Mouse (Mus musculus) adrenal gland, postnatal 10 days (tissue): Measurements from ENCODE around the gene Gm9736. TPM values are rescaled to one million over a fixed set of nuclear protein-coding genes. Genes with fewer than 3 reads are reported as not detected.
"Not testable (repeated sequence)": the region's sequence is repeated elsewhere in the genome, so short reads cannot be mapped to it uniquely, and the experiment has no call there.

Experiments
- DNase-seq: peaks from one replicate; pipeline ENCODE4 v3.0.0; 2021; ENCODE audit warnings: mixed read lengths
- long read RNA-seq, 2 experiments: library from polyadenylated mRNA; stranded (forward); transcript quantifications; one replicate each; pipeline ENCODE4 v2.0.0; 2021
- total RNA-seq, 2 experiments: library from RNA; stranded (reverse); gene quantifications; 2 replicates each; pipeline ENCODE4 v1.2.3; 2021

The Gm9736 gene
- not detected for total RNA-seq
- long read RNA-seq, experiment 1, result 0 reads
- long read RNA-seq, experiment 2, result 0 reads

DNA sequence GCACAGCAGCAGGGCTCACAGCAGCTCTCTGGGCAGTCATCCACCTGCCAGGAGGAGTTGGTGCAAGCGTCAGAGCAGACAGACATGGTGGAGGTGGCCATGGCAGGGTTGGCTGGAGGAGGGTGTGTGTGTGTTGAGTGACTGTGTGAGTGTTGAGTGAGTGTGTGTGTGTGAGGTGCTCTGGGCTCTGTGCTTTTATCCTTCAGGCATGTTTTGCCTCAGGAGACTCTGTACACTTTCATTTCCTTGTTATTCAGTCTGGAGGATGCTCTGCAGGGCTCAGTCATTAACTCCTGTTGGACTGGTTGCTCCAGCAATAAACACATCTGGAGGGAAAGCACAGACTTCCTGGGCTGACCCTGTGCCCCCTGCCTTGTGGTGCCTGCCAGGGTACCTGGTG is at the start of gene Gm9736:
TSS of gene Gm9736 (minus strand) at position 101 of the 400 bp plus-strand sequence.
- not testable (repeated sequence) for DNase-seq

DNA sequence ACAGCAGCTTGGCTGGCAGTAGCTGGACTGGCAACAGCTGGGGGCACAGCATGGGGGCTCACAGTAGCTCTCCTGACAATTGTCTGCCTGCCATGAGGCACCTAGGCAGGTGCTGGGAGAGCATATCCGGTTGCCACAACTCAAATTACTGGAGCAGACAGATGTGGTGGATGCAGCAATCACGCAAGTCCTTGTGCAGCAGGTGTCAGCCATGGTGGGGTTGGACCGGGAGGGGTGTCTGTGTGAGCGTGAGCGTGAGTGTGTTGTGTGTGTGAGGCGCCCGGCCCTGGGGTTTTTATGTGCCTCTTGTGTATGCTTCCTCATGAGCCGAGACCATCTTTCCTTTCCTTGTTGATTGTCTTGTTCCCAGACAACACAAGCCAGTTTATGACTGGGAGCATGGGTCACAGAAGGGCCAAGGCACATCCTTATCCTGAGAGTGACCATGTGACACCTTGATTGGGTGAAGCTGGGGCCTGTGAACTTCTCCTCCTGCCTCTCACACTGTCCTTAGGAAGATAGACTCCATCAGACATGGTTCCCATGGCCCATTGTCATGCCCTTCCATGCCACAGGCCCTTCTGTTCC is 47.9 kb upstream of the Gm9736 start, which contains the start of gene Gm19668:
TSS of gene Gm19668 (minus strand) at position 213 of the 588 bp plus-strand sequence.
- DNase-seq, result no peak

DNA sequence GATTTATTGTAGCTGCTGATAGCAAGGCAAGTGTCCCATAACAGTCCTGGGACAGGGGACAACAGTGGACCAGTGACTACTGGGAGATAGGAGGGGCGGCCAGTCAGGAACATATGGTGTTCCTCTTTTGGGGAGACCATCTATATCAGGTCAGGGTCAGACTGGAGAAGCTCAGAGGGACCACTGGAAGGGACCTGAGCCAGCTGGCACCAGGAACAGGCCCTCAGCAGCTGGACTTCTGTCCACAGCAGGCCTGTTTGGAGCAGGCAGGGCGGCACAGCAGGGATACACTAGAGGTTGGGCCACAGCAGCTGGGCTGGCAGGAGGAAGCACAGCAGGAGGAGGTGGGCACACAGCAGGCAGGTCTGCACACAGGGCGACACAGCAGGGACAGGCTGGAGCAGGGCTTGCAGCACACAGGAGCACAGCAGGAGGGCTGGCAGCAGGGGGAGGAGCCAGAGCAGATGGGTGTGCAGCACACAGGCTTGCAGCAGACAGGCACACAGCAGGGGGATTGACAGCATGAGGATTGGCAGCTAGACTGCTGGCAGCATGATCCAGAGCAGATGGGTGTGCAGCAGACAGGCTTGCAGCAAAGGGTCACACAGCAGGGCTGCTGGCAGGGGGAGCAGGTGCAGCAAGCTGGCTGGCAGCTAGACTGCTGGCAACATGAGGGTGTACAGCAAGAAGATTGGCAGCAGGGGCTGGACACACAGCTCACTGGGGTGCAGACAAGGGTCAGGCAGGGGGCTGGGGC is 47.2 kb upstream of the Gm9736 start:
- not testable (repeated sequence) for DNase-seq

DNA sequence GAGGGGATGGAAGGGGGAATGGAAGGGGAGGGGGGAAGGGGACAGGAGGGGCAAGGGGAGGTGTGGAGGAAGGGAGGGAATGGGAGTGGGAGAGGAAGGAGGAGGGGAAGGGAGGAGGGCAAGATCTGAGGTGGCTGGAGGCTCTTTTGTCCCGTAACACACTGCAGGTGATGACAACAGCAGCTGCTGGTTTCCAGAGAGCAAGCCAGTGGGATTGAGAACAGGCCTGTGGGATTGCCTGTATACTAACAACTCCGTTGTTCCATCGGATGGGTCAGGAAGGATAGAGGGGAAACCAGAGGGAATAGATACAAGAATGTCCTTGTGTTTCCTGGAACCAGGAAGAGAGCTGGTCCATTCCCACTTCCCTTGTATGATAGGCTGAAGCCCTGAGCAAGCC is 46.5 kb upstream of the Gm9736 start:
- DNase-seq, result no peak

DNA sequence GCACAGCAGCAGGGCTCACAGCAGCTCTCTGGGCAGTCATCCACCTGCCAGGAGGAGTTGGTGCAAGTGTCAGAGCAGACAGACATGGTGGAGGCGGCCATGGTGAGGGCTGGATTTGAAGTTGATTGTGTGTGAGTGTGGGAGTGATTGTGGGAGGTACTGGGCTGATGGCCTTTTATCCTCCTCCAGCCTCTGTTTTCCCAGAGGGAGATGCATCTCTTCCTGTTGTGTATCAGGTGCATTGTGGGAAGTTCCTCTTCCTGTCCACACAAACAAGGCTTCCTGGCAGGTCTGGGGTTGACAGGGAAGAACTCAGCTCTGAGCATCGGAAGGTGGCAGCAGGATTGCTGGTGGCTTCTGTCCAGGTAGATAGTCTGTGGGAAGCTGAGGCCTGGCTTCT is 43.8 kb upstream of the Gm9736 start, which contains the start of gene Gm9639:
TSS of gene Gm9639 (minus strand) at position 101 of the 400 bp plus-strand sequence.
- DNase-seq, result no peak

DNA sequence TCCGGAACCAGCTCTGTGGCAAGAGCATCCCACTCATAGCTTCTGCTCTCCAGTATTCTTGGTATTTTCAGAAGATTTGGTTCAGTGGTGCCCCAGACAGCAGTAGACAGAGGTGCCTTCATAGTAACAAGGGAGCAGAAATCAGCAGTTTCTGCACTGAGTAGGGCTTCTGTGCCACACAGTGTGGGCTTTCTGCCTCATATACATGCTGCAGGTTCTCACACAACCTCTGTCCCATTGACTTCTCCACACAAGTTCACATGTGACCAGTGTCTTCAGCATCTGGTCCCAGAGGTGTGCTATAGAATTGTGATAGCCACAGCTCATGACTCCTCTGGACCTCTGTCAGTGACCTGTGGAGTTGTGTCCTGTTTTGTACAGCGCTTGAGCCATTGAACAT is 37.5 kb upstream of the Gm9736 start:
- no peak for DNase-seq

DNA sequence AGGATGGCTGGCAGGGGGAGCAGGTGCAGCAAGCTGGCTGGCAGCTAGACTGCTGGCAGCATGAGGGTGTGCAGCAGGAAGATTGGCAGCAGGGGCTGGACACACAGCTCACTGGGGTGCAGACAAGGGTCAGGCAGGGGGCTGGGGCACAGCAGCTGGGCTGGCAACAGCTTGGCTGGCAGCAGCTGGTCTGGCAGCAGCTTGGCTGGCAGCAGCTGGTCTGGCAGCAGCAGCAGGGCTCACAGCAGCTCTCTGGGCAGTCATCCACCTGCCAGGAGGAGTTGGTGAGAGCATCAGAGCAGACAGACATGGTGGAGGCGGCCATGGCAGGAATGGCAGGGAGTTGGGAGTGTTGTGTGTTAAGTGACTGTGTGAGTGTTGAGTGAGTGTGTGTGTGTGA is 36.7 kb upstream of the Gm9736 start, which contains the start of gene Gm7137:
TSS of gene Gm7137 (minus strand) at position 325 of the 400 bp plus-strand sequence.
- not testable (repeated sequence) for DNase-seq

DNA sequence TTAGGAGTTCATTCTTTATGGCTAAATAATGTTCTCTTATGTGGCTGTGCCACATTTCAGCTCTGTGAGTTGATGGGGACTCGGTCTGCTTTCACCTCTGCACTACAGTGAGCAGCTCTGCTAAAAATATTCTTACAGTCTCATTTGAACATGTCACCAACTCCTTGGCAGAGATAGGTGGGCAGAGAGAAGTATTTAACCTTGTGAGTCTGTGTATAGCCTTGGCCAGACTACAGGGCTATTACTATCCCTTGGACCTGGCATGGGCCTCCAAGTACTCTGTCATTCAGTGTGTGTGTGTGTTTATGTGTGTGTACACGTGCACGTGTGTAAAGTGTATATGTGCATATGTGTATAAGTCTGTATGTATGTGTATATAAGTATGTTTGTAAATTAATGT is 32.2 kb upstream of the Gm9736 start:
- not testable (repeated sequence) for DNase-seq

DNA sequence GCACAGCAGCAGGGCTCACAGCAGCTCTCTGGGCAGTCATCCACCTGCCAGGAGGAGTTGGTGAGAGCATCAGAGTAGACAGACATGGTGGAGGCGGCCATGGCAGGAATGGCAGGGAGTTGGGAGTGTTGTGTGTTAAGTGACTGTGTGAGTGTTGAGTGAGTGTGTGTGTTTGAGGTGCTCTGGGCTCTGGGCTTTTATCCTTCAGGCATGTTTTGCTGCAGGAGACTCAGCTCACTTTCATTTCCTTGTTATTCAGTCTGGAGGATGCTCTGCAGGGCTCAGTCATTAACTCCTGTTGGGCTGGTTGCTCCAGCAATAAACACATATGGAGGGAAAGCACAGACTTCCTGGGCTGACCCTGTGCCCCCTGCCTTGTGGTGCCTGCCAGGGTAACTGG is 31.3 kb upstream of the Gm9736 start, which contains the start of gene Gm3250:
TSS of gene Gm3250 (minus strand) at position 101 of the 400 bp plus-strand sequence.
- DNase-seq, result not testable (repeated sequence)

DNA sequence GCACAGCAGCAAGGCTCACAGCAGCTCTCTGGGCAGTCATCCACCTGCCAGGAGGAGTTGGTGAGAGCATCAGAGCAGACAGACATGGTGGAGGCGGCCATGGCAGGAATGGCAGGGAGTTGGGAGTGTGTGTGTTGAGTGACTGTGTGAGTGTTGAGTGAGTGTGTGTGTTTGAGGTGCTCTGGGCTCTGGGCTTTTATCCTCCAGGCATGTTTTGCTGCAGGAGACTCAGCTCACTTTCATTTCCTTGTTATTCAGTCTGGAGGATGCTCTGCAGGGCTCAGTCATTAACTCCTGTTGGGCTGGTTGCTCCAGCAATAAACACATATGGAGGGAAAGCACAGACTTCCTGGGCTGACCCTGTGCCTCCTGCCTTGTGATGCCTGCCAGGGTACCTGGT is 25.7 kb upstream of the Gm9736 start, which contains the start of gene Gm7138:
TSS of gene Gm7138 (minus strand) at position 101 of the 400 bp plus-strand sequence.
- DNase-seq, result not testable (repeated sequence)

DNA sequence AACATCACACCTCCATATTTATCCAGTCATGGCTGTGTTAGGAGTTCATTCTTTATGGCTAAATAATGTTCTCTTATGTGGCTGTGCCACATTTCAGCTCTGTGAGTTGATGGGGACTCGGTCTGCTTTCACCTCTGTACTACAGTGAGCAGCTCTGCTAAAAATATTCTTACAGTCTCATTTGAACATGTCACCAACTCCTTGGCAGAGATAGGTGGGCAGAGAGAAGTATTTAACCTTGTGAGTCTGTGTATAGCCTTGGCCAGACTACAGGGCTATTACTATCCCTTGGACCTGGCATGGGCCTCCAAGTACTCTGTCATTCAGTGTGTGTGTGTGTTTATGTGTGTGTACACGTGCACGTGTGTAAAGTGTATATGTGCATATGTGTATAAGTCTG is 21.0 kb upstream of the Gm9736 start:
- not testable (repeated sequence) for DNase-seq

DNA sequence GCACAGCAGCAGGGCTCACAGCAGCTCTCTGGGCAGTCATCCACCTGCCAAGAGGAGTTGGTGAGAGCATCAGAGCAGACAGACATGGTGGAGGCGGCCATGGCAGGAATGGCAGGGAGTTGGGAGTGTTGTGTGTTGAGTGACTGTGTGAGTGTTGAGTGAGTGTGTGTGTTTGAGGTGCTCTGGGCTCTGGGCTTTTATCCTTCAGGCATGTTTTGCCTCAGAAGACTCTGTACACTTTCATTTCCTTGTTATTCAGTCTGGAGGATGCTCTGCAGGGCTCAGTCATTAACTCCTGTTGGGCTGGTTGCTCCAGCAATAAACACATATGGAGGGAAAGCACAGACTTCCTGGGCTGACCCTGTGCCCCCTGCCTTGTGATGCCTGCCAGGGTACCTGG is 20.1 kb upstream of the Gm9736 start, which contains the start of gene Gm3238:
TSS of gene Gm3238 (minus strand) at position 101 of the 400 bp plus-strand sequence.
- not testable (repeated sequence) for DNase-seq

DNA sequence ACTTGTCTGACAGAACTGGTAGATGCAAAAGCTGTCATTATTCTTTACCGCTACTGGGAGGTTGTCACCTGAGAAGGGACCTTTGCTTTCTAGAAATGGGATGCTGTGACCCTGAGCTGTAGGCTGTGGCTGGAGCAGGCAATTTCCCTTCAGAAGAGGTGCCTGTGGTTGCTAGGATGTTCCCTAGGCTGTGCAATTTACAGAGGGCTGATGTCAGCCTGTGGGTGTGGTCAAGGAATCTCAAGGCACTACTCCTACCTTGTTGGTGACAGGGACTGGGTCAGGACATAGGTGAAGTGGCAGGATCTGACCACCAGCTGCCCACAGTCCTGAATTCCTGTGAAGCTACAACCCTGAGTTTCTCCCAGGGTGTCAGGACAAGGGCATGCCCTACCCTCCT is 18.6 kb upstream of the Gm9736 start:
- DNase-seq, result no peak

DNA sequence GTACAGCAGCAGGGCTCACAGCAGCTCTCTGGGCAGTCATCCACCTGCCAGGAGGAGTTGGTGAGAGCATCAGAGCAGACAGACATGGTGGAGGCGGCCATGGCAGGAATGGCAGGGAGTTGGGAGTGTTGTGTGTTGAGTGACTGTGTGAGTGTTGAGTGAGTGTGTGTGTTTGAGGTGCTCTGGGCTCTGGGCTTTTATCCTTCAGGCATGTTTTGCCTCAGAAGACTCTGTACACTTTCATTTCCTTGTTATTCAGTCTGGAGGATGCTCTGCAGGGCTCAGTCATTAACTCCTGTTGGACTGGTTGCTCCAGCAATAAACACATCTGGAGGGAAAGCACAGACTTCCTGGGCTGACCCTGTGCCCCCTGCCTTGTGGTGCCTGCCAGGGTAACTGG is 8.4 kb upstream of the Gm9736 start, which contains the start of gene Gm3233:
TSS of gene Gm3233 (minus strand) at position 101 of the 400 bp plus-strand sequence.
- DNase-seq, result not testable (repeated sequence)

DNA sequence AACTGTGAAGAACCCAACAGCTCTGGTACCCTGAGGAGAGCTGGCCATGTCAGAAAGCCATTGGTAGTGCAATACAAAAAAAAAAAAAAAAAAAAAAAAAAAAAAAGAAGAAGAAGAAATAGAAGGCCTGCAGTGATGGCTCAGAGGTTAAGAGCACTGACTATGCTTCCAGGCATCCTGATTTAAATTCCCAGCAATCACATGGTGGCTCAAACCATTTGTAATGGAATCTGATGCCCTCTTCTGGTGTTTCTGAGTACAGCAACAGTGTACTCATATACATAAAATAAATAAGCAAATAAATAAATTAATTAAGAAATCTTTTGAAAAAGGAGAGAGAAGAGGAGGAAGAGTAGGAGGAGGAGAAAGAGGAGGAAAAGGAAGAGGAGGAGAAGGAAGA is 2.3 kb upstream of the Gm9736 start:
- DNase-seq, result no peak

DNA sequence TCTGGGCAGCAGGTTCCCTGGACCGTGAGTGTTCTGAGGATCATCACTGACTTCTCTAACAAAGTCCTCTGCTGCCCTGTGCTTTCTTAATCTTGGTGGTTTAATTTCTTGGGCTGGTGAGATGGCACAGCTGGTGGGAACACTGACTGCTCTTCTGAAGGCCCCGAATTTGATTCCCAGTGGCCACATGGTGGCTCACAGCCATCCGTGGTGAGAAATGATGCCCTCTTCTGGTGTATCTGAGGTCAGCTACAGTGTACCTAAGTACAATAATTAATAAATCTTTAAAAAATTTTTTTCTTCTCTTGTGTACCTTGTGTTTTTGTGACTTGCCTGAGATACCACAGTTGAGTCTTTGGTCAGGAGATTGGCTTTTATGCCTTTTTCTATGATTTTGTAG is 1.2 kb upstream of the Gm9736 start:
- not testable (repeated sequence) for DNase-seq

DNA sequence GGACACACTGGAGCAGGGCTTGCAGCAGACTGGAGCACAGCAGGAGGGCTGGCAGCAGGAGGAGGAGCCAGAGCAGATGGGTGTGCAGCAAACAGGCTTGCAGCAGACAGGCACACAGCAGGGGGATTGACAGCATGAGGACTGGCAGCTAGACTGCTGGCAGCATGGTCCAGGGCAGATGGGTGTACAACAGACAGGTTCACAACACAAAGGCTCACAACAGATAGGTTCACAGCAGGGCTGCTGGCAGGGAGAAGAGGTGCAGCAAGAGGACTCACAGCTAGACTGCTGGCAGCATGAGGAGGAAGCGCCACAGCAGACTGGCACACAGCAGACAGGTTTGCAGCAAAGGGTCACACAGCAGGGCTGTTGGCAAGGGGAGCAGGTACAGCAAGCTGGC is 468 bp downstream of the Gm9736 start:
- DNase-seq, result not testable (repeated sequence)

DNA sequence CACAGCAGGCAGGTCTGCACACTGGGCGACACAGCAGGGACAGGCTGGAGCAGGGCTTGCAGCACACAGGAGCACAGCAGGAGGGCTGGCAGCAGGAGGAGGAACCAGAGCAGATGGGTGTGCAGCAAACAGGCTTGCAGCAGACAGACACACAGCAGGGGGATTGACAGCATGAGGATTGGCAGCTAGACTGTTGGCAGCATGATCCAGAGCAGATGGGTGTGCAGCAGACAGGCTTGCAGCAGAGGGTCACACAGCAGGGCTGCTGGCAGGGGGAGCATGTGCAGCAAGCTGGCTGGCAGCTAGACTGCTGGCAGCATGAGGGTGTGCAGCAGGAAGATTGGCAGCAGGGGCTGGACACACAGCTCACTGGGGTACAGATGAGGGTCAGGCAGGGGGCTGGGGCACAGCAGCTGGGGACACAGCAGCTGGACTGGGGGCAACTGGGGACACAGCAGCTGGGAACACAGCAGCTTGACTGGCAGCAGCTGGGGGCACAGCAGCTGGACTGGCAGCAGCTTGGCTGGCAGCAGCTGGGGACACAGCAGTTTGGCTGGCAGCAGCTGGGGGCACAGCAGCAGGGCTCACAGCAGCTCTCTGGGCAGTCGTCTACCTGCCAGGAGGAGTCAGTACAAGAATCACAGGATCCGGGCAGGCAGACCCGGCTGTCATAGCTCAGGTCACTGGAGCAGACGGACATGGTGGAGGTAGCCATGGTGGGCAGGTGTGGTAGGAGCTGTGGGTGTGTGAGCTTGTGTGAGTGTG is 9.0 kb downstream of the Gm9736 start, which contains the start of gene Gm18596:
TSS of gene Gm18596 (minus strand) at position 715 of the 765 bp plus-strand sequence.
- not testable (repeated sequence) for DNase-seq

DNA sequence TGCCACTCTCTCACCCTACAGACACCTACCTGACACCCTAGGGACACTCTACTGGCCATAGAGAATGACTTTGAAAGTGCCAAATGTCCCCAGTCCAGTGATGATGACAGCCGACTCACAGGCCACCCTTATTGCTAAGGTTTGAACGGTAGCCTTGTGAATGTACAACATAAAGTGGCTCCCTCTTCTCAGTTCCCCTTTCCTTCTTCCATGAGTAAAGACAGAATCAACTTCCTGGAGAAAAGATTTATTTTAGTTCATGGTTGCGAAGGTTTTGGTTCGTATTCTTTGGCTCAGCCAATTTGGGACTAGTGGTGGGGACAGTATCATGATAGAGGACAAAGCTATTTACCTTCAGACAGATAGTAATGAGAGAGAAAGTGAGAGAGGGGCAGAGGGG is 12.2 kb downstream of the Gm9736 start:
- no peak for DNase-seq

DNA sequence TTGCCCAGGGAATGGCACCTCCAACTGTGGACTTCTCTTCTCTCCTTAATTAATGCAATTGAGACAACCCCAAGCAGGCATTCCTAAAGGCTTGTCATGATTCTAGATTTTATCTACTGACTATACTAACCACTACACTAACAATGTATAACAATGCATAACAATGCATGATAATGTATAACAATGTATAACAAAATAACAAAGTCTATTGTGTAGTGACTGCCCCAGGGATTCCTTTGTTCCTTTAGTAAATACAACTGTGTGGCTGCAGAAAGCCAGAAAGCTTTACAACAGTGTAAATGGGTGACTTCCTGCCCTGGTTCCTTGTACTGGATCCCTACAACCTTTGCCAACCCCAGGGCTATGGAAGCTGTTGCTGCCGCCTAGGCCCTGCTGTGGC is 15.2 kb downstream of the Gm9736 start:
- no peak for DNase-seq

DNA sequence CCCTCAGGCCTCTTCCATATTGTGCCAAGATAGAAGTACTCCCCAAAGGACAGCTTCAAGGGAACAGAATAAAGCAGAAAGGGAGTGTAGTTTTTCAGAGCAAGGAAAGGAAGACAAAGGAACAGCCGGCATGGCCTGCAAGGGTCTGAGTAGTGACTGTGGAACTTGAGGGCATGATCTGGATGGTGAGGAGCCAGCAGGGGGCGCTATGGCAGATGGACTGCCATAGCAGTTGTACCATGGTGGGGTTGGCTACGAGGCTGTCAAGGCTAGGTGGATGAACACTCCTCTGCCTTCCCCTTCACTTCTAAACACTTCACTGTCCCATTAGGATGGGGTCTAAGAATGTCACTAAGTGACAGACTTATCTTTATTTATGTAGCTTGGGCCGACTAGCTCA is 21.9 kb downstream of the Gm9736 start:
- peak; percentile 34 for DNase-seq

DNA sequence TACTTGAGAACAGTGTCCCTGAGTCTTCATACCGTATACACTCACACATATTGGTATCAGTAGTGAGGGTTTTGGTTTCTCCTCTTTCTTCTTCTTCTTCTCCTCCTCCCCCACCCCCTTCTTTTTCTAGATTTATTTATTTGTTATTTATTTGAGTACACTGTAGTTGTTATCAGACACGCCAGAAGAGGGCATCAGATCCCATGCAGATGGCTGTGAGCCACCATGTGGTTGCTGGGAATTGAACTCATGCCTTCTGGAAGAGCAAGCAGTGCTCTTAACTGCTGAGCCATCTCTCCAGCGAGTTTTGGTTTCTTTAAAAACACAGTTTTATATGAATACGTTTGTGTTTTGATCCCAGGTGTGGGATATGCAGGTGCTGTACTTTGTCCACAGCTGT is 22.9 kb downstream of the Gm9736 start:
- no peak for DNase-seq
